Mouse (Mus musculus) embryonic facial prominence, embryonic 10.5 days (tissue): ENCODE results near the gene Tnks2. TPM values are rescaled to one million over a fixed set of nuclear protein-coding genes. Genes with fewer than 3 reads are reported as not detected.
A peak's percentile ranks its signal among the peaks of the same experiment; 100 is the strongest.
"Not testable (repeated sequence)": the region's sequence is repeated elsewhere in the genome, so short reads cannot be mapped to it uniquely, and the experiment has no call there.

Source experiments
- DNase-seq: peaks from one replicate; pipeline ENCODE4 v3.0.0-alpha.2; 2017; ENCODE audit warnings: low spot score
- H3K27ac ChIP-seq: fragments of 300-500 bp; sonication (generic); replicated peaks from 2 replicates; pipeline ENCODE4 v1.5.1; 2016; ENCODE audit warnings: mild to moderate bottlenecking
- H3K27me3 ChIP-seq: fragments of 300-500 bp; sonication (generic); replicated peaks from 2 replicates; pipeline ENCODE4 v1.6.1; 2016; ENCODE audit warnings: low read depth, mild to moderate bottlenecking; ENCODE audit not compliant: poor library complexity, severe bottlenecking
- H3K36me3 ChIP-seq: fragments of 300-500 bp; sonication (generic); replicated peaks from 2 replicates; pipeline ENCODE4 v1.6.1; 2016; ENCODE audit warnings: mild to moderate bottlenecking, moderate library complexity
- H3K4me1 ChIP-seq: fragments of 300-500 bp; sonication (generic); 2 replicates; pipeline ENCODE4 v1.6.1; 2016
- H3K4me3 ChIP-seq: fragments of 300-500 bp; sonication (generic); 2 replicates; pipeline ENCODE4 v1.5.1; 2016; ENCODE audit warnings: mild to moderate bottlenecking, moderate library complexity
- H3K9me3 ChIP-seq: fragments of 300-500 bp; sonication (generic); 2 replicates; pipeline ENCODE4 v1.6.1; 2016; ENCODE audit warnings: mild to moderate bottlenecking
- WGBS: fragments of 180-500 bp; shearing (Covaris S2); methylation state at CpG from one replicate; pipeline ENCODE4 v1.1.7; 2016; 5-methylcytosine and 5-hydroxymethylcytosine counted together
- polyA plus RNA-seq: library from polyadenylated mRNA; unstranded; fragments of >200 nt; fragmentation: Nextera tagmentation; extraction: Ambion mirVana; gene quantifications from 2 replicates; pipeline ENCODE4 v1.2.1, GENCODE M21; 2016

Tnks2 gene
- polyA plus RNA-seq, 1 experiment from 2014 or later, result 60.3 TPM

DNA sequence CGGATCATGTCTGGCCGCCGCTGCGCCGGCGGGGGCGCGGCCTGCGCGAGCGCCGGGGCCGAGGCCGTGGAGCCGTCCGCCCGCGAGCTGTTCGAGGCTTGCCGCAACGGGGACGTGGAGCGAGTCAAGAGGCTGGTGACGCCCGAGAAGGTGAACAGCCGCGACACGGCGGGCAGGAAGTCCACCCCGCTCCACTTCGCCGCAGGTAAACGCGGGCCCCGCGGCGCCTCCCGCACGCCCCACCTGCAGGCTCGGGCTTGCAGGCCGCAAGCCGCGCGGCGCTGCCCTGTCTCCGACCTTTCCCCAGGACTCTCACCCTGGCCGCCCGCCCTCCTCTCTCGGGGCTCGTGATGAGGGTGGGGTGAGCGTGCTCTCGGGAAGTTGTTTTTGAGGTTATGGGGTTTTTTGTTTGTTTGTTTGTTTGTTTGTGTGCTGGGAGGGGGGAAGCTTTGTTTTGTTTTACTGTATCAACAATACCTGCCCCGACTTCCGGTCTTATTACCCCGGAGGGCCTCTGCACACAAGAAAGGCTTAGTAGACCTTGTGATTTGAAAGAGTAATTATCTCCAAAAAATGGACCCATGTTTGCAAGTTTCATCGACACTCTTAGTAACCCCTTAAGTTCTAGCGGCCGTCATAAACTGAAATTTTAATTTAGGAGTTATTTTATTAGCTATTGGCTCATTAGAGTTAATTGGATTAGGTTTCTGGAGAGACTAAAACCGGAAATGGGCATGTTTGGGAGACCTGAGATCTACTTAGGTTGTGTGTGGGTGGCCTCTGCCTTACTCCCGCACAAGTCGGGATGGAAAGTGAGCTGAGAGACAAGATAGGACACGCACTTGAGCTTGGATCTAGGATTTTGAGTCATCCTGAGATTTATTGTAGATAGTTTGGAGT is 750 bp downstream of the Tnks2 start:
- Histone ChIP-seq H3K27ac (peak overlapping the region; percentile 98), H3K36me3 (peaks cover 20% of the 10 kb centered on the region), H3K9me3 (no peaks in the 10 kb centered on the region), H3K4me1 (peaks cover 21% of the 10 kb centered on the region), H3K27me3 (no peaks in the 10 kb centered on the region), H3K4me3 (peak overlapping the region; percentile 94)
- peak; percentile 70 for DNase-seq
- under 1% methylated on average over 62 of the region's 62 CpGs for whole genome bisulfite sequencing

DNA sequence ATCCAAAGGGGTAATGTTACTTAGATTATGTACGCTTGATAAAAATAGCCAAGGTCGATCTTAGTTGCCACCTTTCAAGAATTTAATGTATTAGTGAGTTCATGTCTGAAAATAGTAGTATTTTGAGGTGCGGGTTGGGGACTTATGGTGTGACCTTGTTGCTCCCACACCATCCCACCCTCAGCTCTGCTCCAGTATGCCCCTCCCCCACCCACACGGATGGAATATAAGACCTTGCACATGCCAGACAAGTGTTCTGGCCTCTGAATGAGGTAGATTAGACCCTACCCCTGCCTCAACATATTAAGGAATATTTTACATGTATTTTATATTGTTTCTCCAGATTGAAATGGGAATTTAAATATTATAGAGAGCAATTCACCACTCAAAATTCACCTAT is 2.0 kb downstream of the Tnks2 start:
- no peaks in the 10 kb centered on the region for H3K27me3 ChIP-seq
- no peaks in the 10 kb centered on the region for H3K9me3 ChIP-seq
- H3K36me3 ChIP-seq, result peaks cover 32% of the 10 kb centered on the region
- peak overlapping the region; percentile 94 for H3K4me3 ChIP-seq
- H3K4me1 ChIP-seq, result peaks cover 21% of the 10 kb centered on the region
- no peak overlapping the region for H3K27ac ChIP-seq
- WGBS, result 61% methylated on average over 4 of the region's 4 CpGs
- DNase-seq, result no peak

DNA sequence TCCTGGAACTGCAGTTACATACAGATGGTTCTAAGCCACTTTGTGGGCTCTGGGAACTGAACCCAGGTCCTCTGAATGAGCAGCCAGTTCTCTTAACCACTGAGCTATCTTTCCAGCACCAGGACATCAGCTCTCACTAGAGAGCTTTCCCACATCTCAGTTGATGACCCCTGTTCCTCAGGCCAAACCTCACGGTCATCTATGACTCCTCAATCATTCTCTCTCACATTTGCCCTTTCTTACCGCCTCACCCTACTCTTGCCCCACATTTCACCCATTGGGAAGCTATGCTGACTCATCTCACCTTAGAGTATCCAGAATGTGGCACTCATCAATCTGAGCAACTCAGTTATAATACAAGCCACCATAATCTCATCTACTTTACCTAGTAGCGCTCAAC is 6.3 kb downstream of the Tnks2 start:
- Histone ChIP-seq H3K27me3 (no peaks in the 10 kb centered on the region), H3K36me3 (peaks cover 67% of the 10 kb centered on the region), H3K27ac (no peak overlapping the region), H3K9me3 (no peaks in the 10 kb centered on the region), H3K4me3 (no peak overlapping the region), H3K4me1 (peaks cover 12% of the 10 kb centered on the region)
- DNase-seq, result no peak
- 94% methylated on average over 3 of the region's 3 CpGs for WGBS

DNA sequence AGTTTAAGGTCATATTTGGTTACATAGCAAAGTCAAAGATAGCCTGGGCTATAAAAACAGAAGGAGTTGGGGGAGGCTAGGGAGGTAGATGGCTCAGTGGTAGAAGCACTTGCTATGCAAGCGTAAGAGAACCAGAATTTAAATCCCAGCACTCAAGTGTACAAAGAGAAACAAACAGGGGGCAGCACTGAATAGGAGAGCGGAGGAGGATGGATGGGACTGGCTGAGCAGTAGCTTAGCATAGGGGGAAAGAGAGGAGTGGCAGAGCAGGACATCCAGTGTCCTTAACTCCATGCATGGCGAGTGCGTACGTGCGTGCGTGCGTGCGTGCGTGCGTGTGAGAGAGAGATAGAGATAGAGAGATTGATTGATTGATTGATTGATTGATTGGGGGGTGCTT is 9.8 kb downstream of the Tnks2 start:
- WGBS, result 93% methylated on average over 11 of the region's 11 CpGs
- peaks cover 92% of the 10 kb centered on the region for H3K36me3 ChIP-seq
- H3K27me3 ChIP-seq, result no peaks in the 10 kb centered on the region
- no peak for DNase-seq
- no peak overlapping the region for H3K4me3 ChIP-seq
- H3K27ac ChIP-seq, result no peak overlapping the region
- H3K4me1 ChIP-seq, result no peaks in the 10 kb centered on the region
- H3K9me3 ChIP-seq, result no peaks in the 10 kb centered on the region

DNA sequence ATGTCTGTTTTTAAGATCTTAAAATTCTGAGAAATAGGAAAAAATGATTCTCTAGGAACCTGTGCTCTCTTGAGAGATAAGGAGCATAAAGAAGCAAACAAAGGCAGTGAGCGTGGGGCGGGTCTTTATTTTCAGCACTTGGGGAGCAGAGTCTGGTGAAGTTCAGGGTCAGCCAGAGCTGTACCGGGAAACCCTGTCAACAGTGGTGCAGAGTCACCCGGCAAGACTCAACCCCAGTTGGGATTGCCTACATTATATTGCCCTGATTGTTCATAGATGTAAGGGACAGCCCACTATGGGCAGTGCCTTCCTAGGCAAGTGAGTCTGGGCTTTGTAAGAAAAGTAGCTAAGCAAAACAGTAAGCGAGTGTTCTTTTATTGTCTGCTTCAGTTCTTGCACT is 11.9 kb downstream of the Tnks2 start:
- WGBS, result 90% methylated on average over 5 of the region's 5 CpGs
- no peak overlapping the region for H3K27ac ChIP-seq
- DNase-seq, result no peak
- peaks cover 91% of the 10 kb centered on the region for H3K36me3 ChIP-seq
- no peak overlapping the region for H3K4me3 ChIP-seq
- no peaks in the 10 kb centered on the region for H3K4me1 ChIP-seq
- H3K9me3 ChIP-seq, result no peaks in the 10 kb centered on the region
- no peaks in the 10 kb centered on the region for H3K27me3 ChIP-seq

DNA sequence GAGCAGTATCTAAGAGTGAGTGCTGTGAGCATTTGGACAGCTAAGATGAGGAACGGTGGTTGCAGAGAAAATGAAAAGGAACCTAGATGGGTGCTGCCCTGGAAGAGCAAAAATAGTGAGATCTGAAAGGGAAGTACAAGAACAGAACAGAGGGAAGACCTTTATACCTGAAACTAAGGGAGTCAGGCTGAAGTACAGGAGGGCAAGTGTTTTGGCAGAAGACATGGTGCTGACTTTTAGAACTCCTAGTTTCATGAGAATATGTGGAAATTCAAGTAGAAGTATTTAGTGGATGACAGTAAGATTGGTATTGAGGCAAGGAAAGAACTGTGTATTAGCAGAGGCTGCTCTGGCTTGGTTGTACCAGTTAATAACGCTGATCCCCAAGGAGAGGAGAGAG is 19.8 kb downstream of the Tnks2 start:
- Histone ChIP-seq H3K9me3 (no peaks in the 10 kb centered on the region), H3K4me1 (no peaks in the 10 kb centered on the region), H3K27ac (no peak overlapping the region), H3K27me3 (no peaks in the 10 kb centered on the region), H3K36me3 (peaks cover 97% of the 10 kb centered on the region), H3K4me3 (no peak overlapping the region)
- WGBS, result 91% methylated on average over 2 of the region's 2 CpGs
- DNase-seq, result no peak

DNA sequence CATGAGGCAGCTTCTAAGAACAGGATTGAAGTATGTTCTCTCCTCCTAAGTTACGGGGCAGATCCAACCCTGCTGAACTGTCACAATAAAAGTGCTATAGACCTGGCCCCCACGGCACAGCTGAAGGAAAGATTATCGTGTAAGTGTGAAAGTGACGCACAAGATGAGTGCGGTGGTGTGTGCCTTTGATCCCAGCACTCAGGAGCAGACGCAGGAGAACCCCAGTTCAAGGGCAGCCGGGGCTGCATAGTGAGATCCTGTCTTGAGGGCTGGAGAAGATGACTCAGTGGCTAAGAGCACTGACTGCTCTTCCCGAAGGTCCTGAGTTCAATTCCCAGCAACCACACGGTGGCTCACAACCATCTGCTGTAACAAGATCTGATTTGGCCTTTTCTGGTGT is 23.8 kb downstream of the Tnks2 start:
- H3K36me3 ChIP-seq, result peaks cover 98% of the 10 kb centered on the region

DNA sequence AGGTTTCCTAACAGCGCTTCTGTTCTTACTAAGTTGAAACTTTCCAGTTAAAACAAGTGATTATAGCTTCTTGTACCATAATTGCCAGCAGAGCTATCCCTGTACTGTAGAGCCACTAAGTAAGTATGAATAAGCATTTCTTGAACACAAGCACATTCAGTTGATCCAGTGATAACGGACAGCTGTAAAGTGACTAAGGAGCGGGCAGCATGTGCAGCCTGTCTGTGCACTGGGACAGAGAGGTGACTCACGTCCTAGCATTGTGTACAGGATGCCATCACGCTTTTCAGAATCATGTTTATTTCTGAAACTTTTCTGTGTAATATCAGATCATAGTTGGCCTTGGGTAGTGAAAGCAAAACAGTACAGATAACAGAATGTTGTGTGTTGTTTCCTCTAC is 26.4 kb downstream of the Tnks2 start:
- H3K27me3 ChIP-seq, result no peaks in the 10 kb centered on the region
- DNase-seq, result no peak
- no peak overlapping the region for H3K27ac ChIP-seq
- H3K4me1 ChIP-seq, result no peaks in the 10 kb centered on the region
- WGBS, result 94% methylated on average over 5 of the region's 5 CpGs
- no peak overlapping the region for H3K4me3 ChIP-seq
- peaks cover 98% of the 10 kb centered on the region for H3K36me3 ChIP-seq
- H3K9me3 ChIP-seq, result no peaks in the 10 kb centered on the region

More for the DNA sequence above, 23.8 kb downstream of the Tnks2 start:
- no peak overlapping the region for H3K27ac ChIP-seq
- no peaks in the 10 kb centered on the region for H3K4me1 ChIP-seq
- H3K27me3 ChIP-seq, result no peaks in the 10 kb centered on the region
- H3K4me3 ChIP-seq, result no peak overlapping the region
- no peak for DNase-seq
- H3K9me3 ChIP-seq, result no peaks in the 10 kb centered on the region
- WGBS, result 92% methylated on average over 9 of the region's 9 CpGs

DNA sequence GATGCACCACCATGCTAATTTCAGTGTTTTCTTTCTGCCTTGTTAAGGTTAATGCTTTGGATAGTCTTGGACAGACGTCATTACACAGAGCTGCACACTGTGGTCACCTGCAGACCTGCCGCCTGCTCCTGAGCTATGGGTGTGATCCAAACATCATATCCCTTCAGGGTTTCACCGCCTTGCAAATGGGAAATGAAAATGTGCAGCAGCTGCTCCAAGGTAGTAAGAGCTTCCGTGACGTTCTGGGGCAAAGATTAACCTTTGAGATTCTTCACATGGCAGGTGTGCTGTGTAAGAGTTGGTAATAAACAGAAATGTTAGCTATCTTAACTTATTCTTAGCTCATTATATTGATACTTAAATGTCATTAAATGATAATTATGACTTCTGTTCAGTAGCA is 31.9 kb downstream of the Tnks2 start:
- peaks cover 98% of the 10 kb centered on the region for H3K36me3 ChIP-seq
- WGBS, result 90% methylated on average over 5 of the region's 5 CpGs

DNA sequence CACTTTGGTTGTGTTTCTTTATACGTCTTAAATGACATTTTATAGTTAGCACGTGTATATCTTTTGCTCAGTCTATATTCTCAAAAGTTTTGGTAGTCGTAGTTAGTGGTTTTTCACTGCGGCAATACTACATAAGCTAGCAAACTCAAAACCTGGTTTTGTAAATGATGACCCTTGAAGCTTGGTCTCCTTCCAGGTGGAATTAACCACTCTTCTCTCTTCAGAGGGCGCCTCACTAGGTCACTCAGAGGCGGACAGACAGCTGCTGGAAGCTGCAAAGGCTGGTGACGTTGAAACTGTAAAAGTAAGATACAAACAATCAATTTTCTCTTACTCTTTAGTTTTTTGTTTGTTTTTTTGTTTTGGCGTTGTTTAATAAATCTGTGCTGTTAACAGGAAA is 33.4 kb downstream of the Tnks2 start:
- Histone ChIP-seq H3K27me3 (no peaks in the 10 kb centered on the region), H3K27ac (no peak overlapping the region), H3K9me3 (no peaks in the 10 kb centered on the region), H3K36me3 (peaks cover 98% of the 10 kb centered on the region), H3K4me3 (no peak overlapping the region), H3K4me1 (no peaks in the 10 kb centered on the region)
- DNase-seq, result no peak
- WGBS, result 94% methylated on average over 8 of the region's 8 CpGs

More for the DNA sequence above, 31.9 kb downstream of the Tnks2 start:
- Histone ChIP-seq H3K4me3 (no peak overlapping the region), H3K9me3 (no peaks in the 10 kb centered on the region), H3K4me1 (no peaks in the 10 kb centered on the region), H3K27me3 (no peaks in the 10 kb centered on the region), H3K27ac (no peak overlapping the region)
- no peak for DNase-seq

DNA sequence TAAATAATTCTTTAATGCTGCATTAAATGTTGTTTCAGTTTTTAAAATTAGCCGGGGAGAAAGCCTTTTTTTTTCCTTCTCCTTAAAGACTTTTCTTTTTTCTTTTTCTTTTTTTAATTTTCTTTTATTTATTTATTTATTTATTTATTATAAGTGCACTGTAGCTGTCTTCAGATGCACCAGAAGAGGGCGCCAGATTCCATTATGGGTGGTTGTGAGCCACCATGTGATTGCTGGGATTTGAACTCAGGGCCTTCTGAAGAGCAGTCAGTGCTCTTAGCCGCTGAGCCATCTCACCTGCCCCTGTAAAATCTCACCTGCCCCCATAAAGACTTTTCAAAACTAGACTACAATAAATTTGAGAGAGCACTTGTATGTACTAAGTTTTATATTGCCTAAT is 34.6 kb downstream of the Tnks2 start:
- 84% methylated on average over 3 of the region's 3 CpGs for WGBS
- H3K4me3 ChIP-seq, DNase-seq, H3K4me1 ChIP-seq, H3K9me3 ChIP-seq, H3K27me3 ChIP-seq, H3K27ac ChIP-seq: not testable (repeated sequence)
- H3K36me3 ChIP-seq, result peaks cover 98% of the 10 kb centered on the region

DNA sequence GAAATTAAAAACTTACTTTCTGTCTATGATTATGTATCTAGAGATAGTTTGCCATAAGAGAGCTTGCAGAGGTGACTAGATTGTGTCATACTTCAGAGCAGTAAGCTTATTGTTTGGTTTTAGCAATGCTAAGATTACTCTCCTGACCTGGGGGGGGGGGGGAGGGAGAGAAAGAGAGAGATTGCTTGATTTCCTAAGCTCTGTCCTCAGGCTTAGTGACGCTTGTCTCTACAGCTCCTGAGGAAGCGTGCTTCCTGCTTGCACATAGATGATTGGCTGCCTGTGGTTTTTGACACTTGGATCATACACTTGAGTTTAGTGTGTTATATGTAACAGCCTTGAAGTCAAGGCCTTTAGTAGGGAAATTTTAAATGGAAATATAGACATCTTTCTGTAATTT is 40.6 kb downstream of the Tnks2 start:
- no peak for DNase-seq
- H3K9me3 ChIP-seq, result no peaks in the 10 kb centered on the region
- no peak overlapping the region for H3K4me3 ChIP-seq
- no peaks in the 10 kb centered on the region for H3K27me3 ChIP-seq
- H3K4me1 ChIP-seq, result no peaks in the 10 kb centered on the region
- peaks cover 100% of the 10 kb centered on the region for H3K36me3 ChIP-seq
- no peak overlapping the region for H3K27ac ChIP-seq
- 87% methylated on average over 2 of the region's 2 CpGs for WGBS

DNA sequence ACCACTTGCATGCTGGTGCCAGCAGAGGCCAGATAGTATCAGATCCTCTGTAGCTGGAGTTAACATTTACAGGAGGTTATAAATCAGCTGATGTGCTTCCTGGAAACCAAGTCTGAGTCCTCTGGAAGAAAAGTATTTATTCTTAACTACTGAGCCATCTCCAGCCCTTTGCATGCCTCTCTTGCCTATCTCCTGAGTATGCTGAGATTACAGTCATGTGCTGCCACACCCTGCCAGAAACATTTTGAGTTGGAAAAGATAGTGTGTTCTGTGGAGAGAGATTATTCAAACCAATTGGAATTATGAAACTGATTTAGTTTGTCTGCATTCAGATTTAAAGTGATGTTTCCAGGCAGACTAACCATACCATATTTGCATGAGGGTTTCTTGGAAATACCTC is 43.3 kb downstream of the Tnks2 start:
- H3K27ac ChIP-seq, result no peak overlapping the region
- no peak for DNase-seq
- no peak overlapping the region for H3K4me3 ChIP-seq
- H3K36me3 ChIP-seq, result peaks cover 100% of the 10 kb centered on the region
- H3K4me1 ChIP-seq, result no peaks in the 10 kb centered on the region
- H3K27me3 ChIP-seq, result no peaks in the 10 kb centered on the region
- no peaks in the 10 kb centered on the region for H3K9me3 ChIP-seq
